Comparison of ENCODE assay signal across 8 mouse cellular contexts in the genomic region with DNA sequence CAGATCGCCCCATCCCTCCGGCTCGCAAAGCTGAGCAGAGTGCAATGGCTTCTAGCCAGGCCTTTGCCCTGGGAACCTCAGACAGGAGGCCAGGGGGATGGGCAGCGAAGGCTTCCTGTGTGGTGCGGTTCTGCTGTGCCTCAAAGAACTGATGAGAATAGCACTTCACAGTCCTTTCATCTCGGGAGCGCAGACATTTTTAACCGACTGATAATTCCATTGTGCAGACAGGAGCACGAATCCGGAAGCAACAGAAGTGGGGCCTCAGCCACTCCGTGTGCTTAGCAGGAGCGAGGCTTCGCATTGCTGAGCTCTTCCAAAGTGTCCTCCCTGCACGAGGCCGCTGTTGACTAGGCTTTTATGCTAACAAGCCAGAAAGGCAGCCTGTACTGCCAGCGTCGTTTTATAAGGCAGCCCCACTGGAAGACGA. TPM values are rescaled to one million over a fixed set of nuclear protein-coding genes. Genes with fewer than 3 reads are reported as not detected.
DNase-seq lines count a peak whose midpoint lies in the region; ATAC-seq and TF ChIP-seq lines count a peak whose summit lies in the region.

No protein-coding gene starts in this region.

- H3K9me3 ChIP-seq in forebrain, embryonic 13.5 days (replicated peaks): no peaks in the 10 kb centered on the region
- no peaks in the 10 kb centered on the region for H3K9me3 ChIP-seq in hindbrain, embryonic 16.5 days (ENCODE audit: control insufficient read depth, low read length)
- H3K9me3 ChIP-seq in limb, embryonic 11.5 days (ENCODE audit: control insufficient read depth, low read length): no peaks in the 10 kb centered on the region

- peak overlapping the region; percentile 48 for H3K4me2 ChIP-seq in forebrain, embryonic 13.5 days
- H3K4me2 ChIP-seq in hindbrain, embryonic 16.5 days (ENCODE audit: low read length): peak overlapping the region; percentile 39
- peak overlapping the region; percentile 3; the same call in 1 of the 2 replicates for H3K4me2 ChIP-seq in limb, embryonic 11.5 days (ENCODE audit: low read depth, severe bottlenecking)

- no peaks in the 10 kb centered on the region for H3K36me3 ChIP-seq in forebrain, embryonic 13.5 days (ENCODE audit: poor library complexity, severe bottlenecking)
- H3K36me3 ChIP-seq in hindbrain, embryonic 16.5 days (ENCODE audit: control insufficient read depth, insufficient read depth, low read length): no peaks in the 10 kb centered on the region
- H3K36me3 ChIP-seq in limb, embryonic 11.5 days (ENCODE audit: control insufficient read depth, insufficient read depth, low read length): no peaks in the 10 kb centered on the region

- ATAC-seq in forebrain, embryonic 13.5 days: peak; percentile 76
- ATAC-seq in hindbrain, embryonic 16.5 days: peak; percentile 79
- ATAC-seq in limb, embryonic 11.5 days (ENCODE audit: insufficient number of reproducible peaks, low FRiP score, low TSS enrichment, low read depth): no peak

- no peak for TF ChIP-seq POLR2A in bone marrow macrophage, adult 2 months (IDR thresholded peaks at IDR 0.05; ENCODE audit: borderline replicate concordance, low read depth, low read length)

- H3K4me1 ChIP-seq in bone marrow macrophage, adult 2 months (ENCODE audit: control insufficient read depth, insufficient read depth, low read length): peaks cover 31% of the 10 kb centered on the region
- H3K4me1 ChIP-seq in forebrain, embryonic 13.5 days: peaks cover 9% of the 10 kb centered on the region
- H3K4me1 ChIP-seq in hindbrain, embryonic 16.5 days (ENCODE audit: control insufficient read depth, insufficient read depth, low read depth, low read length): peaks cover 9% of the 10 kb centered on the region
- H3K4me1 ChIP-seq in limb, embryonic 11.5 days (ENCODE audit: control insufficient read depth, insufficient read depth, low read length): no peaks in the 10 kb centered on the region

- WGBS in forebrain, embryonic 13.5 days: 15% methylated on average over 18 of the region's 18 CpGs
- 8% methylated on average over 18 of the region's 18 CpGs for WGBS in hindbrain, embryonic 16.5 days
- WGBS in limb, embryonic 11.5 days: 20% methylated on average over 18 of the region's 18 CpGs

- H3K4me3 ChIP-seq in bone marrow macrophage, adult 2 months (ENCODE audit: insufficient read depth, low read length): peak overlapping the region; percentile 41
- peak overlapping the region; percentile 12; the same call in 1 of the 2 replicates for H3K4me3 ChIP-seq in forebrain, embryonic 13.5 days
- peak overlapping the region; percentile 15; the same call in 1 of the 2 replicates for H3K4me3 ChIP-seq in hindbrain, embryonic 16.5 days (ENCODE audit: low read length)
- no peak overlapping the region for H3K4me3 ChIP-seq in limb, embryonic 11.5 days (ENCODE audit: low read depth, low read length)

- no peaks in the 10 kb centered on the region for H3K27me3 ChIP-seq in forebrain, embryonic 13.5 days
- H3K27me3 ChIP-seq in hindbrain, embryonic 16.5 days (replicated peaks; ENCODE audit: control insufficient read depth, insufficient read depth, low read length): no peaks in the 10 kb centered on the region
- H3K27me3 ChIP-seq in limb, embryonic 11.5 days (ENCODE audit: control insufficient read depth, insufficient read depth, low read length): no peaks in the 10 kb centered on the region

- peak overlapping the region; percentile 33 for H3K27ac ChIP-seq in bone marrow macrophage, adult 2 months (ENCODE audit: insufficient read depth, low read depth, low read length)
- H3K27ac ChIP-seq in forebrain, embryonic 13.5 days: no peak overlapping the region; the same call in 1 of the 2 replicates
- H3K27ac ChIP-seq in hindbrain, embryonic 16.5 days (ENCODE audit: low read depth, low read length): peak overlapping the region; percentile 2
- no peak overlapping the region for H3K27ac ChIP-seq in limb, embryonic 11.5 days (replicated peaks; ENCODE audit: low read depth, low read length)

- 0 out of 2 replicates have a peak overlapping the region, but pooled peaks have one; percentile 9 for H3K9ac ChIP-seq in forebrain, embryonic 13.5 days
- peak overlapping the region; percentile 33 for H3K9ac ChIP-seq in hindbrain, embryonic 16.5 days (ENCODE audit: low read depth, low read length)
- H3K9ac ChIP-seq in limb, embryonic 11.5 days (ENCODE audit: low read length): no peak overlapping the region

- no peak for TF ChIP-seq CTCF in bone marrow macrophage, adult 2 months (IDR thresholded peaks at IDR 0.05; ENCODE audit: low read depth, low read length)

- DNase-seq in adrenal gland, adult (ENCODE audit: inconsistent age in 2 of 2, low spot score in 1 of 2): peak; percentile 39 to 52
- no peak for DNase-seq in adrenal gland, postnatal 4 days (ENCODE audit: low spot score in 2 of 2)
- DNase-seq in limb, embryonic 11.5 days (ENCODE audit: low spot score): peak; percentile 42
- DNase-seq in mesoderm, embryonic 11.5 days (ENCODE audit: low read depth, low spot score): peak; percentile 34
- DNase-seq in spleen, postnatal 14 days (ENCODE audit: low spot score in 2 of 2): peak; percentile 17 to 33

RNA-seq across cellular contexts. Expression of a gene that starts 53.6 kb away (rescaled TPM):
- total RNA-seq in adrenal gland, postnatal 4 days (2021): 10 to 100 TPM; 44.1 to 47.0 TPM
- polyA plus RNA-seq in bone marrow macrophage, adult 2 months (2012; ENCODE audit: insufficient read depth, insufficient read length, missing spikeins): 33.9 and 36.6 TPM in 2 replicates
- 107 and 114 TPM in 2 replicates for polyA plus RNA-seq in forebrain, embryonic 13.5 days (2015; fragmentation: Nextera tagmentation; extraction: Ambion mirVana)
- polyA plus RNA-seq in hindbrain, embryonic 16.5 days (2015; fragmentation: Nextera tagmentation; extraction: Ambion mirVana): 77.7 and 86.0 TPM in 2 replicates
- 94.8 and 106 TPM in 2 replicates for polyA plus RNA-seq in limb, embryonic 11.5 days (2014; fragmentation: Nextera tagmentation; extraction: Ambion mirVana)

Comparison
In these comparisons a context has a peak if more than half of its experiments do, and no peak if none do; other contexts are left out.
1. DNase-seq: peak in adrenal gland, adult (2 of 2), limb, embryonic 11.5 days (single experiment), mesoderm, embryonic 11.5 days (single experiment) and spleen, postnatal 14 days (2 of 2); none in adrenal gland, postnatal 4 days (0 of 2).
2. H3K27ac ChIP-seq: peak in bone marrow macrophage, adult 2 months (single experiment) and hindbrain, embryonic 16.5 days (single experiment); none in forebrain, embryonic 13.5 days (single experiment) and limb, embryonic 11.5 days (single experiment).
3. Peak in every context shown above with its lines, with median percentiles within 50 percentile points of each other: H3K4me2 ChIP-seq.